Mouse (Mus musculus) adrenal gland, adult 18-20 months (tissue): ENCODE results near the gene Mettl22. TPM values are rescaled to one million over a fixed set of nuclear protein-coding genes. Genes with fewer than 3 reads are reported as not detected.

Experiments used
- DNase-seq, 2 experiments: peaks; one replicate each; pipeline ENCODE4 v3.0.0; 2021 to 2022; ENCODE audit warnings: low spot score in 2 of 2
- long read RNA-seq, 2 experiments: library from polyadenylated mRNA; stranded (forward); transcript quantifications; one replicate each; pipeline ENCODE4 v2.0.0; 2021
- total RNA-seq, 2 experiments: library from RNA; stranded (reverse); gene quantifications; 1 replicate in 1 of 2; 2 replicates in 1 of 2; pipeline ENCODE4 v1.2.3; 2021

The Mettl22 gene
- 10 to 100 TPM; 13.3 to 18.1 TPM for total RNA-seq
- long read RNA-seq, experiment 1, transcript Mettl22-201 (11 exons, 1,825 nt): major isoform, 5 of 7 reads
- long read RNA-seq, experiment 1, partial matches to known transcripts: 1 of 7 reads
- long read RNA-seq, experiment 1, other reads (novel, unspliced or antisense): 1 of 7 reads
- long read RNA-seq, experiment 2, transcript Mettl22-201 (11 exons, 1,825 nt): major isoform, 22 of 28 reads
- long read RNA-seq, experiment 2, partial matches to known transcripts: 5 of 28 reads
- long read RNA-seq, experiment 2, other reads (novel, unspliced or antisense): 1 of 28 reads

DNA sequence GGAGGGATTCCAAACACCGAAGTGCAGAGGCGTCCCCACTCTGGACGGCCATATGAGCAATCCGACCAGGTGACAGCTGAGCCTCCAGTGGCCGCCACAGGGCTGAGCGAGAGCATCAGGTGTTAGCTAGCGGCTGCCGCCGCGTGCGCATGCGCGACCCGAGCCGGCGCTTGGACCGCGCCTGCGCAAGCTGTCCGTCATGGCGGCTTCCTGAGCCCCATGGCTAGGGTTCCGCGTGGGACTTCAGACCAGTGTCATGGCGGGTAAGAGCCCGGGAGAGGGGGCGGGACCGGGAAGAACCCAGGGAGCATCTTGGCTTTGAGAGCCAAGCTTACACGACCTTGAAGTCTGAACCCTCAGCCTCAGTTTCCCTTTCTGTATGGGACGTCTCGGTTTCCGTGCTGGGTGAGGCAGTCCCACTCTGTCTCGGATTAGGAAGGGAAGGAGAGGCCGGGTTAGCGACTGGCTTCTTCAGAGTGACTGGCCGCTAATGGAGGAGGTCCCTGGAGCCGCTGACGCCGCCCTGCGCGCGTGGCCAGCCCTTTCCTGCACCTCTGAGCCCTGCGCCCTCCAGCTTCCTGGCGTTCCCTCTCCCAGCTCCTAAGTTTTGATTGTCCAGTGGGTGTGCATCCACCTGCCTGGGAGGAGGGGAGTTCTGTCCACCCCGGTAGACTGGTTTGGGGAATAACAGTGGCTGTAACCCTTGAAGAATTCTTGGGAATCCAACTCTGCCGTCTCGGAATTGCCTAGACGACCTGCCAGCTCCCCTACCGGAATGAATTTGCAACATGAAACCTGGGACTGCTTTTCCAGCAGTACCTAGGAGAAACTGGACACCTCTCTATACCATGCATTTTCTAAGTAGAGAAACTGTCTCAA, at the start of gene Mettl22:
Gene Mettl22, plus strand, starts transcription at position 186 of the 879 bp plus-strand sequence.
- DNase-seq: peak; percentile 90

GRCm38 (mm10) chr16:8420842-8421241, 49.7 kb upstream of the Mettl22 start:
- DNase-seq: no peak

- no peak for DNase-seq
Measured at GRCm38 (mm10) chr16:8423626-8424114, 46.9 kb upstream of the Mettl22 start.

DNA sequence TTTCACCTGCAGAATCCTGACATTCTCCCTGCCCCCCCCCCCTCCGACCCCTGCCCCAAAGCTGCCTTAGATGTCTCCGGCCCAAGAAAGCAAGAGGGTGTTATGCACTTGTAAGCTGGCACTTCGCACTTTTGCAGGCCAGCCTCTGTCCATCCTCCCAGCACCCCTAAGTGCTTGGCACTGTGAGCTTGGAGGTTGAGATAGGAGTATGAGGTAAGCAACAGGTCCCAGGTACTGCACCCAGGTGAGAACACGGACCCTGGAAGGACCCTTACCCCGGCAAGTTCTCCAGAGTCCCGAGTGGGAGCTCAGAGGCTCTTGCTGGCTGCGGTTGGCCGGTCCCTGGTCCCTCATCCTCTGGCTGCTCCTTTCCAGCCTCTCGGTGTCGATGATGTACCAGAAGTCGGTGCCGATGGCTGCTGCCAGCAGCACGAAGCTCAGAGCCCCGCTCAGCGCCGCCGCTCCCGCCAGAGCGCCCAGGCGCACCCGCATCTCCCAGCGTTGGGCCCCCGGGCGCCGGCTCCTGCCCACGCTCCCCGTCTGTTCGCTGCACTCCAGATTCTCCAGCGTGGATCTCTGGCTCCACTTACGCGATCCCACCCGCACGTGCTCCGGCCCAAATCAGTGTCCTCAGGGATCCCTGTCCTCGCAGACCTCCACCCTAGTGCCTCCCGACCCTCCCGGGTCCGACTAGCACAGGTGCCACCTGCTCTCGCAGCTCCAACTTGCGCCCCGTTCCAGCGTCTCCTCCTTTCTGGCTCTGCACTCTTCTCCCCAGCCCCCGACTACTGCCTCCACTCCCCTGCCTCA, 46.2 kb upstream of the Mettl22 start:
- DNase-seq: peak in 1 of 2 experiments; percentile 21

DNA sequence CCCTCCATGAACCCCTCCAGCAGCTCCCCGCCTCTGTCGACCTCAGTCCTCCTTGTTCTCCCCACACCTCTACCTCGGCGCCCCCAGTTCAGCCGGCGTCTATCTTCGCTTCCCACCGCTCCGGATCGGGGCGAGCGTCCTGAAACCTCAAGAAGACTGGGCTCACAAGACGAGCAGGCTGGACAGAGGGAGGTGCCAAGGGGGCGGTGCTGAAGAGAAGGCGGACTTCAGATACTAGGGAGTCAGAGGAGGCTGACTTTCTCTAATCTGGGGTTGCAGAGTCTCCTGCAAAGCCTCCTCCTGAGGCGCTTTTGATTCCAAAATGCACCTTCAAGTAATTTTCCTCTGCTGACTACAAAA, 45.6 kb upstream of the Mettl22 start, which contains the start of gene Tmem114:
Gene Tmem114, minus strand, starts transcription at position 166 of the 360 bp plus-strand sequence.
- DNase-seq: peak; percentile 33 to 40

DNA sequence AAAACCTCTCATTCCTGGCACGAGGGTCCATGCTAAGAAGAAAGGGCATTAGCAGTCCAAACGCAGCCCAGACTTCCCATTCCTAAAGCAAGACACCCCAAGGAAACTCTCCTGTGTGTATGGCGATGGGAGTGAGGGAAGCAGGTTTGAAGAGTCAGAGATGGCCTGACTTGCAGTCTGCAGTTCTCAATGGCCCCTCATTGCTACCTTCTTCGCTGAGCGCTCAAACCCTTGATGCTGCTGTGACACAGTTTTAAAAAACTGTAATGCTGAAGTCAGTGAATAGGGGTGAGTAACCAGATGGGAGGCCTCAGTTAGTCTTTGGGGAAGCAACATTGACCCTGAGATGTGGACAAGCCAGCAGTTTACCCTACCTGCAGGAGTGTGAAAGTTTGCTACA, 44.9 kb upstream of the Mettl22 start:
- DNase-seq: no peak

GRCm38 (mm10) chr16:8429531-8429930, 41.1 kb upstream of the Mettl22 start:
- no peak for DNase-seq

GRCm38 (mm10) chr16:8432616-8433015, 38.0 kb upstream of the Mettl22 start:
- no peak for DNase-seq

DNA sequence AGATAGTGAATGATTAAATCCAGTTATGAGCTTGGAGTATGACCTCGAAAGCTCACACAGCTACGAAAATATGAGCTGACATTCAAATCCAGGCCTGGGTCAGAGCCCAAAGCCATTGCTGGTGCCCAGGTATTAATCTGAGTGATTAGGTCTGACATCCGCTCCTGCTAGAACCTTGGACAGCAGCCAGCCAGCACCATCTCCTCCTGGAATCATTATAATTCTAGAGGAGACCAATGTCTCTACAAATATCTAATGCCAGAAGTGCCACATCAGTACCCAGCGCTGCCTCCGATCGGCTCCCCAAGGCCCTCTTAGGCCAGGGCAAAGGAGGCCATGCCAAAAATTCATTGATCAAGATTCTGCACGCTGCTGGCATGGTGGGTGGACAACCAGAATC, 25.7 kb upstream of the Mettl22 start:
- no peak for DNase-seq

GRCm38 (mm10) chr16:8446256-8446655, 24.3 kb upstream of the Mettl22 start:
- DNase-seq: no peak

DNA sequence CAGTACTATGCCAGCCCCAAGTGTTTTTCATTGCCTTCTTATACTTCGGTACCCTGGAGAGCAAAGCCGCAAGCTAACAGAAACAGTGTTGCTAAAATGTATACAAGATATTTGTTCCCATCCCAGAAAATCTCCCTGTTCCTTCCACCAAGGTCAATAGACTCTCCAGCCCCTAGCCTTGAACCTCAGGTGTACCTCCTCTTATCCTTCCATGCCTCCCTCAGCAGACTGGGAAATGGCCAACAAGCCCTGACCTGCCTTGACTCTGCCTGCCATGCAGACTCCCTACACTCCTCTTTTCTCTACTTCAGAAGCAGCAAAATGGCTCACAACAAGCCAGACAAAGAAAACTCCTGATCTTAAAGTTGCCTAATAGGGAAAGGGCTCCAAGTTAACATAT, 17.3 kb upstream of the Mettl22 start:
- no peak for DNase-seq

- no peak for DNase-seq
Measured at GRCm38 (mm10) chr16:8455221-8455620, 15.4 kb upstream of the Mettl22 start.

DNA sequence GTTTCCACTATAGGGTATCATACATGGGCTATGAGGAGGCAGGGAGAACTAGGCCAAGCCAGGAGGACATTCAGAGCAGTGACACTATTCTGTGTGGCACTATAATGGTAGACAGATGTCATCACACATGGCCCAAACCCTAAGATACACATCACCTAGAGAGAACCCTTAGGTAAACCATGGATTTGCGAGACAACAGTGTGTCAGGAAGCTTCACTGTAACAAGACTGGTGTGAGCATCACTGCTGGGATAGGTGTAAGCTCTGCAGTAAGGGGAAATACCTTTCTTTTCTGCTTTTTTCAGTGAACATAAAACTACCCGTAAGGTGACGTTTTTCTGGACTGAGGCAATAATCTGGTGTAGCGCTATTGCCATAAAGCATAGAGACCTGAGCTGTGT, 12.2 kb upstream of the Mettl22 start:
- DNase-seq: no peak

DNA sequence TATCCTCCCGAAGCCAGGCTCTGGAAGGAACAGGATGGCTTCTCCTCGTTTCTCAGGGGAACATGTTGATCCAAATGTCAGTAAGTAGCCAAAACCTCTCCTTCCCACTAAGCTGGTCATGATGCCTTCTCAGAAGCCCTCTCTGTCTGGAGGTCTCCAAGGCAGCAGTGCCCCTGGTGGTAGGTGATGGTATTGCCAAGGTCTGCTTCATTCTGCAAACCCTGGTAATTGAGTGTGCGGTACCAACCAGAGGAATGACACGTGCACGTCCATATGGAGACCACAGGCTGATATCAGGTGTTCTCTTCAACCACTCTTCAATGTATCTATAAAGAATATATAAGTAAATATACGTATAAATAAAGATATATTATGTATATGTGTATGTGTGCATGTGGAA, 11.5 kb upstream of the Mettl22 start:
- DNase-seq: peak; percentile 53 to 54

DNA sequence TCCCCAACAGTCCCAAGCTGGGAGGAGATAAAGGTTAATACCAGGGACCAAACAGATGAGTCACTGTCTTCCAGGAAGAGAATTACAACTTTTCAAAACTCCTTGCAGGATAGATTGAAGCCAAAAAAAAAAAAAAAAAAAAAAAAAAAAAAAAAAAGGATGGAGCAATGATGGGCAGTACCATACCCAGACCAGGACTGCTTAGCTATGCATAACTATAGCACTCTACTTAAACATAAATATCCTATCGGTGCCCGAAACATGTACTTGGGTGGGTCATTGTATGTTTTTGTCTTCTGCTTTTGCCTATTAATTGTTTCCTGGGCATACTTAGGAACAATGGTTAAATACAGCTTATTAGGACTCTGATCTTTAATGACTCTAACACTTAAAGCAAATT, 456 bp upstream of the Mettl22 start:
- DNase-seq: no peak

DNA sequence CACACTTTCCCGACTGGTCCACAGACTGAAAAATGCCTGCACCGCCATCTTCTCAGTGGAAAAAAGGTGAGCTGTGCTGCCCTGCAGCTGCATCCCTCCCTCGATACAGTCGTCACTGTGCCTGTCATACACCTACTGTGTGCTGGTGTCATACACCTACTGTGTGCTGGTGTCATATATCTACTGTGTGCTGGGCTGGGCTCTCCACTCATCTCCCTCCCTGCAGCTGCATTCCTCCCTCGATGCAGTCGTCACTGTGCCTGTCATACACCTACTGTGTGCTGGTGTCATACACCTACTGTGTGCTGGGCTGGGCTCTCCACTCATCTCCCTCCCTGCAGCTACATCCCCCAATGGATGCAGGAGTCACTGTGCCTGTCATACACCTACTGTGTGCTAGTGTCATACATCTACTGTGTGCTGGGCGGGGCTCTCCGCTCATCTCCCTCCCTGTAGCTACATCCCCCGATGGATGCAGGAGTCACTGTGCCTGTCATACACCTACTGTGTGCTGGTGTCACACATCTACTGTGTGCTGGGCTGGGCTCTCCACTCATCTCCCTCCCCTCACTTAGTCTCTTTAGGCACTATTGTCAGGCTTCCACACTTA, 16.9 kb downstream of the Mettl22 start:
- DNase-seq: no peak

DNA sequence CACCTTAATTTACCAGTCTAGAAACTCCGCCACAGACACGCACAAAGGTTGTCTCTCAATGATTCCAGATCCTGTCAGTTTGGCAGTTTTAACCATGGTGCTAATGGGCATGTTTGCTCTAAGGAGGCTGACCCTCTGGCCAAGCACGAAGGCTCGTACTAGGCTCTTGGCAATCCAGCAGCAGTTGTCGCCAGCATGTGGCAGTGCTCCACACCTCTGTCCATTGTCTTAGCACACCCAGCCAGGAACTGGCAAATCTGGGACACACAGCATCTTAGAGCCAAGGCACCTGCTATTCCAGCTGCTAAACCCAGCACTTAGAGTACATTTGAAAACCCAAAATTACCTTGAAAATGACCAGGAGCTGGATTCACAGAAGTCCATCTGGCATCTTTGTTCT, 18.8 kb downstream of the Mettl22 start:
- no peak for DNase-seq

DNA sequence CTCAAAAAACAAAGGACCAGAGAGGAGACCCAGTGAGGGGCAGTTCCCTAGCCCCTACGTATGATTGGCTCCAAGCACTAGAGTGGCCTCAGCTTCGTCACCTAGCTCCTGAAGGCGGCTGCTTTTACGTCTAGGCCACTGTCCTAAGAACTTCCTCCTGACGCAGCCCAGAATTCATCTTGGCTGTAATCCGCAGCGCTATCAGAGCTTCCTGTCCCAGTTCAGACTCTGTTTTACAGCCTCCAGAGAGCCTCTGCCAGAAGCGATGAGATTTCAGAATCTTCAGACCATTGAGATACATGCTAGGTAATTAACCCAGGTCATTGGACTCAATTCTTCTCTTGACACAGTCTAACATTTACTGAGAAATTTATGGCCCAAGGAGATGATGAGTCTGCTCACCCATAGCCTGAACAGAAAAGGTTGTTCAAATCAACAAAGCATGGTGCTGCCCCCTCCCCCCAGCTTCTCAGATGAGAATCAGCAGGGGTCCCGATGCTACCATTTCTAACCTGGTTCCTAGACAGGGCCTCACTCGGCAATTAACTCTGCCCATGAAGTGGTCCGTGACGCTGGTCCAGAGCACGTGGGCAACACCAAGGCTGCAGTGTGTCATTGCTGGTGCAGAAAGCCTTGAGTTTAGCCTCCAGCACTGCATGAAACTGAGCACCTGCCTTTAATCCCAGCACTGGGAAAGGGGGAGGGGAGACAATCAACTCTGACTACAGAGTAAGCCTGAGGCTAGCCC, 21.3 kb downstream of the Mettl22 start:
- DNase-seq: peak in 1 of 2 experiments; percentile 33

GRCm38 (mm10) chr16:8494268-8494667, 23.7 kb downstream of the Mettl22 start:
- peak; percentile 56 to 63 for DNase-seq

- DNase-seq: no peak
Measured at GRCm38 (mm10) chr16:8496967-8497366, 26.4 kb downstream of the Mettl22 start.
